Mouse (Mus musculus): ENCODE measurements at regions not wholly inside any gene's neighbourhood (a gene's known extent, or its start where the extent isn't known, plus 50 kb on each side); places are given as distances from the start of the nearest gene placed in this dataset.

- H3K4me1 ChIP-seq (ENCODE audit: control insufficient read depth, insufficient read depth, low read length) = peaks cover 7% of the 10 kb centered on the region
- H3K36me3 ChIP-seq (ENCODE audit: control insufficient read depth, insufficient read depth, low read length) = peaks cover 2% of the 10 kb centered on the region; the same call in 1 of the 2 replicates
- intact Hi-C loops (cut with DNase I) = no loop called here
- DNase-seq = no peak
- H3K27me3 ChIP-seq (ENCODE audit: control insufficient read depth, insufficient read depth, low read length) = no peaks in the 10 kb centered on the region
- no peak overlapping the region for H3K9ac ChIP-seq (ENCODE audit: low read depth, low read length)
- H3K79me2 ChIP-seq (replicated peaks; ENCODE audit: control insufficient read depth, insufficient read depth, low read length) = no peaks in the 10 kb centered on the region
- no peak overlapping the region for H3K4me3 ChIP-seq
- WGBS = 85% methylated on average over 2 of the region's 2 CpGs
- TF ChIP-seq EP300 (IDR thresholded peaks at IDR 0.05; ENCODE audit: insufficient read depth, low read depth, low read length) (no peak), POLR2A (IDR thresholded peaks at IDR 0.05; ENCODE audit: insufficient read depth, low read depth, low read length) (no peak), CTCF (IDR thresholded peaks at IDR 0.05) (no peak)
- no peak overlapping the region for H3K27ac ChIP-seq
Measured at GRCm38 (mm10) chr12:32758150-32758549, 61.2 kb upstream of the Nampt start.

- Histone ChIP-seq H3K27me3 (ENCODE audit: control insufficient read depth, insufficient read depth, low read length) (no peaks in the 10 kb centered on the region), H3K79me2 (replicated peaks; ENCODE audit: control insufficient read depth, insufficient read depth, low read length) (no peaks in the 10 kb centered on the region), H3K9ac (ENCODE audit: low read depth, low read length) (no peak overlapping the region), H3K27ac (peak overlapping the region; percentile 57), H3K4me1 (ENCODE audit: control insufficient read depth, insufficient read depth, low read length) (peaks cover 11% of the 10 kb centered on the region), H3K4me3 (no peak overlapping the region), H3K36me3 (ENCODE audit: control insufficient read depth, insufficient read depth, low read length) (peaks cover 2% of the 10 kb centered on the region; the same call in 1 of the 2 replicates)
- TF ChIP-seq EP300 (IDR thresholded peaks at IDR 0.05; ENCODE audit: insufficient read depth, low read depth, low read length) = no peak
- no peak for TF ChIP-seq CTCF (IDR thresholded peaks at IDR 0.05)
- no peak for TF ChIP-seq POLR2A (IDR thresholded peaks at IDR 0.05; ENCODE audit: insufficient read depth, low read depth, low read length)
- intact Hi-C loops (cut with DNase I) = loop anchor here (1.0 kb wide), 1 partner anchor 82 kb away; no protein-coding TSS in a partner anchor
- no peak for DNase-seq
- WGBS = 46% methylated on average over 3 of the region's 3 CpGs
Measured at GRCm38 (mm10) chr12:32760627-32761026, 58.7 kb upstream of the Nampt start.

- no peaks in the 10 kb centered on the region for H3K79me2 ChIP-seq (replicated peaks; ENCODE audit: control insufficient read depth, insufficient read depth, low read length)
- H3K27ac ChIP-seq = peak overlapping the region; percentile 63
- peaks cover 2% of the 10 kb centered on the region; the same call in 1 of the 2 replicates for H3K36me3 ChIP-seq (ENCODE audit: control insufficient read depth, insufficient read depth, low read length)
- H3K27me3 ChIP-seq (ENCODE audit: control insufficient read depth, insufficient read depth, low read length) = no peaks in the 10 kb centered on the region
- no peak overlapping the region for H3K4me3 ChIP-seq
- intact Hi-C loops (cut with DNase I) = loop anchor here (1.0 kb wide), 1 partner anchor 83 kb away; no protein-coding TSS in a partner anchor
- peak in 1 of 2 experiments; percentile 34 for DNase-seq
- H3K4me1 ChIP-seq (ENCODE audit: control insufficient read depth, insufficient read depth, low read length) = peaks cover 11% of the 10 kb centered on the region
- 21% methylated on average over 3 of the region's 3 CpGs for WGBS
- no peak overlapping the region for H3K9ac ChIP-seq (ENCODE audit: low read depth, low read length)
- TF ChIP-seq POLR2A (IDR thresholded peaks at IDR 0.05; ENCODE audit: insufficient read depth, low read depth, low read length) (0 out of 2 replicates have a peak, but pooled peaks have one; percentile 31), CTCF (IDR thresholded peaks at IDR 0.05) (no peak)
Measured at GRCm38 (mm10) chr12:32761055-32761454, 58.3 kb upstream of the Nampt start.

- peaks cover 7% of the 10 kb centered on the region for H3K36me3 ChIP-seq (ENCODE audit: control insufficient read depth, insufficient read depth, low read length)
- H3K79me2 ChIP-seq (replicated peaks; ENCODE audit: control insufficient read depth, insufficient read depth, low read length) = no peaks in the 10 kb centered on the region
- TF ChIP-seq POLR2A (IDR thresholded peaks at IDR 0.05; ENCODE audit: insufficient read depth, low read depth, low read length) (no peak), CTCF (IDR thresholded peaks at IDR 0.05) (no peak), EP300 (IDR thresholded peaks at IDR 0.05; ENCODE audit: insufficient read depth, low read depth, low read length) (no peak)
- H3K4me3 ChIP-seq = no peak overlapping the region
- peaks cover 14% of the 10 kb centered on the region for H3K4me1 ChIP-seq (ENCODE audit: control insufficient read depth, insufficient read depth, low read length)
- DNase-seq = no peak
- no peaks in the 10 kb centered on the region for H3K27me3 ChIP-seq (ENCODE audit: control insufficient read depth, insufficient read depth, low read length)
- H3K27ac ChIP-seq = peak overlapping the region; percentile 57; the same call in 1 of the 2 replicates
- intact Hi-C loops (cut with DNase I) = no loop called here
- WGBS = 62% methylated on average over 3 of the region's 3 CpGs
- no peak overlapping the region for H3K9ac ChIP-seq (ENCODE audit: low read depth, low read length)
Measured at GRCm38 (mm10) chr12:32764271-32764670, 55.1 kb upstream of the Nampt start.

- Histone ChIP-seq H3K9ac (ENCODE audit: low read depth, low read length) (no peak overlapping the region), H3K27ac (peak overlapping the region; percentile 57), H3K4me3 (no peak overlapping the region), H3K79me2 (replicated peaks; ENCODE audit: control insufficient read depth, insufficient read depth, low read length) (no peaks in the 10 kb centered on the region), H3K27me3 (ENCODE audit: control insufficient read depth, insufficient read depth, low read length) (no peaks in the 10 kb centered on the region), H3K4me1 (ENCODE audit: control insufficient read depth, insufficient read depth, low read length) (peaks cover 14% of the 10 kb centered on the region), H3K36me3 (ENCODE audit: control insufficient read depth, insufficient read depth, low read length) (peaks cover 7% of the 10 kb centered on the region)
- DNase-seq = no peak
- TF ChIP-seq EP300 (IDR thresholded peaks at IDR 0.05; ENCODE audit: insufficient read depth, low read depth, low read length) = no peak
- no peak for TF ChIP-seq POLR2A (IDR thresholded peaks at IDR 0.05; ENCODE audit: insufficient read depth, low read depth, low read length)
- TF ChIP-seq CTCF (IDR thresholded peaks at IDR 0.05) = no peak
- intact Hi-C loops (cut with DNase I) = loop anchor here (5.0 kb wide), 1 partner anchor 47 kb away; no protein-coding TSS in a partner anchor
- WGBS = 77% methylated on average over 7 of the region's 7 CpGs
Measured at GRCm38 (mm10) chr12:32764747-32765146, 54.6 kb upstream of the Nampt start.

GRCm38 (mm10) chr12:32765861-32766260 is 53.5 kb upstream of the Nampt start:
- Histone ChIP-seq H3K27ac (peak overlapping the region; percentile 57), H3K9ac (ENCODE audit: low read depth, low read length) (no peak overlapping the region), H3K36me3 (ENCODE audit: control insufficient read depth, insufficient read depth, low read length) (peaks cover 5% of the 10 kb centered on the region), H3K4me3 (no peak overlapping the region), H3K4me1 (ENCODE audit: control insufficient read depth, insufficient read depth, low read length) (peaks cover 14% of the 10 kb centered on the region), H3K27me3 (ENCODE audit: control insufficient read depth, insufficient read depth, low read length) (no peaks in the 10 kb centered on the region), H3K79me2 (replicated peaks; ENCODE audit: control insufficient read depth, insufficient read depth, low read length) (no peaks in the 10 kb centered on the region)
- peak; percentile 55 to 81 for DNase-seq
- TF ChIP-seq CTCF (IDR thresholded peaks at IDR 0.05) = 0 out of 2 replicates have a peak, but pooled peaks have one; percentile 12
- TF ChIP-seq EP300 (IDR thresholded peaks at IDR 0.05; ENCODE audit: insufficient read depth, low read depth, low read length) = peak; percentile 79
- 0 out of 2 replicates have a peak, but pooled peaks have one; percentile 34 for TF ChIP-seq POLR2A (IDR thresholded peaks at IDR 0.05; ENCODE audit: insufficient read depth, low read depth, low read length)
- intact Hi-C loops (cut with DNase I) = loop anchor here (5.0 kb wide), 1 partner anchor 49 kb away; no protein-coding TSS in a partner anchor

Data from heart, adult 2 months (tissue).